Mouse (Mus musculus) ES-CJ7 (cell line): Measurements from ENCODE around the gene Tnrc6c.

Experiments used
- DNase-seq: peaks from one replicate; pipeline ENCODE4 v3.0.0; 2011; ENCODE audit warnings: low read depth, low spot score

The Tnrc6c gene

GRCm38 (mm10) chr11:117674531-117674930, 20.4 kb downstream of the Tnrc6c start:
- peak; percentile 54 for DNase-seq

GRCm38 (mm10) chr11:117676649-117677048, 22.6 kb downstream of the Tnrc6c start:
- DNase-seq: no peak

GRCm38 (mm10) chr11:117677111-117677510, 23.0 kb downstream of the Tnrc6c start:
- no peak for DNase-seq

GRCm38 (mm10) chr11:117677594-117677993, 23.5 kb downstream of the Tnrc6c start:
- DNase-seq: no peak

- no peak for DNase-seq
Observed at GRCm38 (mm10) chr11:117678155-117678554, 24.1 kb downstream of the Tnrc6c start.

- peak; percentile 40 for DNase-seq
Observed at GRCm38 (mm10) chr11:117678740-117679139, 24.7 kb downstream of the Tnrc6c start.

GRCm38 (mm10) chr11:117684640-117685039, 30.6 kb downstream of the Tnrc6c start:
- no peak for DNase-seq

GRCm38 (mm10) chr11:117685461-117685860, 31.4 kb downstream of the Tnrc6c start:
- DNase-seq: no peak

GRCm38 (mm10) chr11:117686021-117686420, 31.9 kb downstream of the Tnrc6c start:
- DNase-seq: peak; percentile 93

GRCm38 (mm10) chr11:117688603-117689002, 34.5 kb downstream of the Tnrc6c start:
- DNase-seq: no peak

- no peak for DNase-seq
Observed at GRCm38 (mm10) chr11:117691311-117691710, 37.2 kb downstream of the Tnrc6c start.

GRCm38 (mm10) chr11:117694050-117694449, 40.0 kb downstream of the Tnrc6c start:
- no peak for DNase-seq

GRCm38 (mm10) chr11:117696585-117696984, 42.5 kb downstream of the Tnrc6c start:
- DNase-seq: no peak

- DNase-seq: no peak
Observed at GRCm38 (mm10) chr11:117700871-117701270, 46.8 kb downstream of the Tnrc6c start.

GRCm38 (mm10) chr11:117706267-117706666, 52.2 kb downstream of the Tnrc6c start:
- DNase-seq: no peak

- no peak for DNase-seq
Observed at GRCm38 (mm10) chr11:117707238-117707637, 53.1 kb downstream of the Tnrc6c start.

GRCm38 (mm10) chr11:117709308-117709707, 55.2 kb downstream of the Tnrc6c start:
- DNase-seq: peak; percentile 63

- no peak for DNase-seq
Observed at GRCm38 (mm10) chr11:117710815-117711294, 56.8 kb downstream of the Tnrc6c start.

GRCm38 (mm10) chr11:117712065-117712464, 58.0 kb downstream of the Tnrc6c start:
- no peak for DNase-seq

GRCm38 (mm10) chr11:117713375-117713774, 59.3 kb downstream of the Tnrc6c start:
- peak; percentile 49 for DNase-seq

GRCm38 (mm10) chr11:117718838-117719237, 64.7 kb downstream of the Tnrc6c start:
- no peak for DNase-seq

GRCm38 (mm10) chr11:117724604-117725301, 70.7 kb downstream of the Tnrc6c start:
- no peak for DNase-seq

- DNase-seq: no peak
Observed at GRCm38 (mm10) chr11:117727031-117727430, 72.9 kb downstream of the Tnrc6c start.

- DNase-seq: no peak
Observed at GRCm38 (mm10) chr11:117728245-117728644, 74.2 kb downstream of the Tnrc6c start.
